Mouse (Mus musculus) layer of hippocampus, postnatal 25 days (tissue): Measurements from ENCODE around the gene Ptcd1. TPM values are rescaled to one million over a fixed set of nuclear protein-coding genes. Genes with fewer than 3 reads are reported as not detected.
"Not testable (repeated sequence)": the region's sequence is repeated elsewhere in the genome, so short reads cannot be mapped to it uniquely, and the experiment has no call there.

Experiments used
- DNase-seq, 2 experiments: peaks; one replicate each; pipeline ENCODE4 v3.0.0; 2022; ENCODE audit warnings: mixed read lengths in 2 of 2, low spot score in 1 of 2; ENCODE audit errors: extremely low spot score in 1 of 2
- total RNA-seq, 2 experiments: library from RNA; stranded (reverse); gene quantifications; 2 replicates each; pipeline ENCODE4 v1.2.3; 2021

Ptcd1 gene
- total RNA-seq, 2 experiments from 2014 or later: 20.0 to 21.9 TPM

GRCm38 (mm10) chr5:145167306-145167661 lies 376 bp upstream of the Ptcd1 start:
- DNase-seq: no peak

GRCm38 (mm10) chr5:145165184-145165583 lies 1.7 kb downstream of the Ptcd1 start:
- DNase-seq: no peak

GRCm38 (mm10) chr5:145164710-145165109 lies 2.2 kb downstream of the Ptcd1 start:
- no peak for DNase-seq

- no peak for DNase-seq
Observed at GRCm38 (mm10) chr5:145161361-145161760, 5.5 kb downstream of the Ptcd1 start.

GRCm38 (mm10) chr5:145152690-145153089 lies 14.2 kb downstream of the Ptcd1 start:
- no peak for DNase-seq

GRCm38 (mm10) chr5:145149294-145149693 lies 17.6 kb downstream of the Ptcd1 start:
- no peak for DNase-seq

GRCm38 (mm10) chr5:145147748-145148147 lies 19.2 kb downstream of the Ptcd1 start:
- no peak for DNase-seq

- no peak for DNase-seq
Observed at GRCm38 (mm10) chr5:145140611-145141010, 26.3 kb downstream of the Ptcd1 start.

- DNase-seq: peak; percentile 95 to 99
Observed at GRCm38 (mm10) chr5:145139571-145140519, 27.1 kb downstream of the Ptcd1 start, which contains the start of the genes Pdap1 and Bud31. Gene Pdap1, minus strand, starts transcription at chr5:145140238. Gene Bud31, plus strand, starts transcription at chr5:145140362.

GRCm38 (mm10) chr5:145138836-145139235 lies 28.1 kb downstream of the Ptcd1 start:
- no peak for DNase-seq

GRCm38 (mm10) chr5:145133275-145133674 lies 33.6 kb downstream of the Ptcd1 start:
- DNase-seq: not testable (repeated sequence)

GRCm38 (mm10) chr5:145130995-145131394 lies 35.9 kb downstream of the Ptcd1 start:
- no peak for DNase-seq

- DNase-seq: no peak
Observed at GRCm38 (mm10) chr5:145130191-145130590, 36.7 kb downstream of the Ptcd1 start.

GRCm38 (mm10) chr5:145129773-145130172 lies 37.1 kb downstream of the Ptcd1 start:
- not testable (repeated sequence) for DNase-seq

- no peak for DNase-seq
Observed at GRCm38 (mm10) chr5:145129124-145129523, 37.8 kb downstream of the Ptcd1 start.

- DNase-seq: no peak
Observed at GRCm38 (mm10) chr5:145126580-145126979, 40.3 kb downstream of the Ptcd1 start.

GRCm38 (mm10) chr5:145123396-145123795 lies 43.5 kb downstream of the Ptcd1 start:
- DNase-seq: no peak

GRCm38 (mm10) chr5:145120921-145121320 lies 46.0 kb downstream of the Ptcd1 start:
- no peak for DNase-seq

GRCm38 (mm10) chr5:145119385-145119784 lies 47.5 kb downstream of the Ptcd1 start:
- no peak for DNase-seq

- no peak for DNase-seq
Observed at GRCm38 (mm10) chr5:145118461-145118860, 48.4 kb downstream of the Ptcd1 start.

- DNase-seq: no peak
Observed at GRCm38 (mm10) chr5:145118005-145118404, 48.9 kb downstream of the Ptcd1 start.

- DNase-seq: peak in 1 of 2 experiments; percentile 71
Observed at GRCm38 (mm10) chr5:145116916-145117315, 50.0 kb downstream of the Ptcd1 start.
